24 mouse cellular contexts compared by ENCODE assay signal in the genomic region with DNA sequence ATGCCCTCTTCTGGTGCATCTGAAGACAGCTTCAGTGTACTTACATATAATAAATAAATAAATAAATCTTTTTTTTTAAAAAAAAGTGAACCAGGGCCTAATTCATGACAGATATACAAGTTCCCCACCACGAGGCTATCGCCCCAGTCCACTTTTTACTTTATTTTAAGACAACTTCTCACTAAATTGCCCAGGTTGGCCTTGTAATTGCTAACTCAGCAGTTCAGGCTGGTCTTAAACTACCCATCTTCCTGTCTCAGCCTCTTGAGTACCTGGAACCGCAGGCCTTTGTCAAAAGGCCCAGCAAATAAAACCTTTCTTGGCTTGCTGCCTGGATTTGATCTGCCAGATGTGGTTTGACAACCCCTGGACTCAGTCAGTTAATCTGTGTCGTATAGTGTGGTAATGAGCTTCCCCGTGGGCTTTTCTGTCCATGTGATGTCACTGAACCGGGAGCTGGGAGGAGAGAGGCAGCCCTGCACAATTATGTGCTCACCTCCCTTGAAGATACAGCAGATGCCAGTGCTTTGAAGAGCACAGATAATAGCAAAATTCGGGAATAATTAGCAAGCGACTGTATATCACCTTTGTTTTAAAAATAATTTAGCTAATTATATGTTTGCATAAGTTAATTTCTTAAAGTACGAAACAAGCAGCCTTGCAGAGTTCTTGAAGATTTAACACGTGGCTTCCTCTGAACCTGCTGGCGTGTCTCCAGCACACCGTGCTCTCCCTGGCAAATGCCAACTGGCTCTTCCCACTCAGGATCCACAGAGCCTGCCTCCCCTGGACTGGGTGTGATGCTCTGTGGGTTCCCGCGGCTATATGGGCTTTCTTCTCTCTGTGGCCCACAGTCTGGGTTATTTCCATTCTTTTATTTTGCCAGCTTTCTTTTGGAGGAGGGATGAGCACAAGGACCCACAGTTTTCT. TPM values are rescaled to one million over a fixed set of nuclear protein-coding genes. Genes with fewer than 3 reads are reported as not detected.
DNase-seq lines count a peak whose midpoint lies in the region; ATAC-seq and TF ChIP-seq lines count a peak whose summit lies in the region.
"Had no signal": no experiment of that assay in that cellular context is flagged by ENCODE, and none has a peak within 500 bp of the region (broad histone marks: within the 10 kb centered on the region; RNA-seq: fewer than 3 reads in every experiment).

No protein-coding gene starts in this region.

- ATAC-seq in hindbrain, embryonic 15.5 days (ENCODE audit: low FRiP score, low read depth) = peak; percentile 45; the same call in 1 of the 2 replicates
- ATAC-seq in megakaryocyte-erythroid progenitor cell, adult 5-6 weeks (replicated peaks; ENCODE audit: low FRiP score, low TSS enrichment, poor library complexity, severe bottlenecking) = no peak
- ATAC-seq: intestine, postnatal 0 days had no signal

- no peak for TF ChIP-seq CTCF in brain, embryonic 14.5 days (IDR thresholded peaks at IDR 0.05; ENCODE audit: borderline replicate concordance, extremely low read depth, insufficient read depth, insufficient read length)

- no peaks in the 10 kb centered on the region for H3K9me3 ChIP-seq in hindbrain, embryonic 15.5 days
- H3K9me3 ChIP-seq in hindbrain, embryonic 10.5 days = no peaks in the 10 kb centered on the region
- H3K9me3 ChIP-seq: hindbrain, embryonic 12.5 days; limb, embryonic 15.5 days; midbrain, embryonic 10.5 days had no signal

- H3K27me3 ChIP-seq in hindbrain, embryonic 15.5 days = no peaks in the 10 kb centered on the region
- no peaks in the 10 kb centered on the region for H3K27me3 ChIP-seq in hindbrain, embryonic 10.5 days (ENCODE audit: insufficient read depth, poor library complexity, severe bottlenecking)
- H3K27me3 ChIP-seq: hindbrain, embryonic 12.5 days; limb, embryonic 15.5 days had no signal

- H3K4me2 ChIP-seq in hindbrain, embryonic 15.5 days = no peak overlapping the region
- H3K4me2 ChIP-seq: hindbrain, embryonic 12.5 days; limb, embryonic 15.5 days had no signal

- H3K4me3 ChIP-seq in hindbrain, embryonic 15.5 days = no peak overlapping the region
- H3K4me3 ChIP-seq in hindbrain, embryonic 10.5 days = no peak overlapping the region
- H3K4me3 ChIP-seq: erythroblast, embryonic 14.5 days; heart, adult 2 months; hindbrain, embryonic 12.5 days; limb, embryonic 15.5 days; midbrain, embryonic 10.5 days; myocyte had no signal

- WGBS in hindbrain, embryonic 15.5 days = 67% methylated on average over 14 of the region's 14 CpGs
- WGBS in hindbrain, embryonic 10.5 days = 87% methylated on average over 14 of the region's 14 CpGs

- no peak for DNase-seq in hindbrain, embryonic 10.5 days (ENCODE audit: low spot score)
- peak; percentile 35 for DNase-seq in 416B (ENCODE audit: low read depth)
- peak; percentile 23 for DNase-seq in brain, embryonic 14.5 days (ENCODE audit: low read depth)
- DNase-seq in cerebellum, postnatal 25 days = peak; percentile 65 to 78
- no peak for DNase-seq in ovary, postnatal 36 days (ENCODE audit: low spot score)
- DNase-seq in layer of hippocampus, adult 18-20 months (ENCODE audit: low spot score in 2 of 2) = no peak
- DNase-seq: gastrocnemius, postnatal 10 days; heart, adult 2 months; lung, adult 18-20 months; lung, postnatal 36 days; thymus, postnatal 36 days had no signal

- H3K36me3 ChIP-seq in hindbrain, embryonic 15.5 days = no peaks in the 10 kb centered on the region
- no peaks in the 10 kb centered on the region for H3K36me3 ChIP-seq in hindbrain, embryonic 10.5 days
- H3K36me3 ChIP-seq: hindbrain, embryonic 12.5 days; limb, embryonic 15.5 days; midbrain, embryonic 10.5 days had no signal

- no peak for TF ChIP-seq POLR2A in brain, embryonic 14.5 days (IDR thresholded peaks at IDR 0.05; ENCODE audit: borderline replicate concordance, extremely low read depth, insufficient read depth, insufficient read length, poor library complexity, severe bottlenecking)

- no peaks in the 10 kb centered on the region for H3K4me1 ChIP-seq in hindbrain, embryonic 15.5 days (replicated peaks)
- no peaks in the 10 kb centered on the region for H3K4me1 ChIP-seq in hindbrain, embryonic 10.5 days (replicated peaks)
- H3K4me1 ChIP-seq: hindbrain, embryonic 12.5 days; limb, embryonic 15.5 days; midbrain, embryonic 10.5 days had no signal

- no peak overlapping the region for H3K27ac ChIP-seq in hindbrain, embryonic 15.5 days (replicated peaks)
- no peak overlapping the region for H3K27ac ChIP-seq in hindbrain, embryonic 10.5 days
- H3K27ac ChIP-seq: heart, adult 2 months; hindbrain, embryonic 12.5 days; kidney, postnatal 0 days; limb, embryonic 15.5 days; midbrain, embryonic 10.5 days had no signal

- no peak overlapping the region for H3K9ac ChIP-seq in hindbrain, embryonic 15.5 days
- H3K9ac ChIP-seq: hindbrain, embryonic 12.5 days; limb, embryonic 15.5 days had no signal

RNA-seq across cellular contexts. Expression of gene Aqp7, which starts 23.8 kb away (rescaled TPM):
- polyA plus RNA-seq in hindbrain, embryonic 15.5 days (2015; fragmentation: Nextera tagmentation; extraction: Ambion mirVana) = not detected in 2 replicates
- 0.12 TPM in 1 of 2 replicates, not detected in the other for polyA plus RNA-seq in hindbrain, embryonic 10.5 days (2016; fragmentation: Nextera tagmentation; extraction: Ambion mirVana)
- polyA plus RNA-seq in brain, embryonic 14.5 days (2012; rRNA removed) = not detected in 2 replicates
- not detected in 2 replicates for total RNA-seq in megakaryocyte-erythroid progenitor cell, adult 5-6 weeks (2014; fragmentation: Nextera tagmentation)
- total RNA-seq in megakaryocyte-erythroid progenitor cell, adult 5-6 weeks (2017) = not detected in 2 replicates
- total RNA-seq in layer of hippocampus, adult 18-20 months (2021) = under 1 TPM in 1 of 2 experiments, not detected in 1; 0.15 TPM
- total RNA-seq: common myeloid progenitor, adult 5-6 weeks; layer of hippocampus, adult 8-10 months; left cerebral cortex, adult 8-10 months had no signal
- polyA plus RNA-seq: embryonic facial prominence, embryonic 11.5 days; erythroblast, embryonic 14.5 days; hindbrain, embryonic 12.5 days; myocyte had no signal

RNA-seq across cellular contexts. Expression of gene Aqp3, which starts 26.2 kb away (rescaled TPM):
- 0.30 and 0.46 TPM in 2 replicates for polyA plus RNA-seq in hindbrain, embryonic 15.5 days (2015; fragmentation: Nextera tagmentation; extraction: Ambion mirVana)
- 3.1 and 5.0 TPM in 2 replicates for polyA plus RNA-seq in hindbrain, embryonic 10.5 days (2016; fragmentation: Nextera tagmentation; extraction: Ambion mirVana)
- 1.4 and 4.3 TPM in 2 replicates for polyA plus RNA-seq in brain, embryonic 14.5 days (2012; rRNA removed)
- 1.1 TPM in 1 of 2 replicates, not detected in the other for total RNA-seq in megakaryocyte-erythroid progenitor cell, adult 5-6 weeks (2014; fragmentation: Nextera tagmentation)
- total RNA-seq in megakaryocyte-erythroid progenitor cell, adult 5-6 weeks (2017) = 1.2 TPM in 1 of 2 replicates, not detected in the other
- not detected for total RNA-seq in layer of hippocampus, adult 18-20 months (2021)
- total RNA-seq: common myeloid progenitor, adult 5-6 weeks; gastrocnemius, postnatal 10 days; heart, adult 2 months; layer of hippocampus, adult 8-10 months; left cerebral cortex, adult 8-10 months had no signal
- polyA plus RNA-seq: myocyte had no signal

RNA-seq across cellular contexts. Expression of gene Nol6, which starts 52.5 kb away (rescaled TPM):
- 36.2 and 45.0 TPM in 2 replicates for polyA plus RNA-seq in hindbrain, embryonic 15.5 days (2015; fragmentation: Nextera tagmentation; extraction: Ambion mirVana)
- 30.7 and 32.8 TPM in 2 replicates for polyA plus RNA-seq in hindbrain, embryonic 10.5 days (2016; fragmentation: Nextera tagmentation; extraction: Ambion mirVana)
- polyA plus RNA-seq in brain, embryonic 14.5 days (2012; rRNA removed) = 51.5 and 57.4 TPM in 2 replicates
- 44.6 and 49.1 TPM in 2 replicates for total RNA-seq in megakaryocyte-erythroid progenitor cell, adult 5-6 weeks (2014; fragmentation: Nextera tagmentation)
- total RNA-seq in megakaryocyte-erythroid progenitor cell, adult 5-6 weeks (2017) = 24.8 and 26.9 TPM in 2 replicates
- total RNA-seq in layer of hippocampus, adult 18-20 months (2021) = 100 to 1,000 TPM; 107 to 108 TPM

Comparison
In these comparisons a context has a peak if more than half of its experiments do, and no peak if none do; other contexts are left out.
1. DNase-seq: peak in 416B (single experiment), brain, embryonic 14.5 days (single experiment) and cerebellum, postnatal 25 days (2 of 2); none in hindbrain, embryonic 10.5 days (single experiment), ovary, postnatal 36 days (single experiment) and layer of hippocampus, adult 18-20 months (0 of 2).